Mouse (Mus musculus): ENCODE results near the gene Pus7l. TPM values are rescaled to one million over a fixed set of nuclear protein-coding genes. Genes with fewer than 3 reads are reported as not detected.

Pus7l gene
- polyA plus RNA-seq (2015; fragmentation: Nextera tagmentation; extraction: Ambion mirVana), result 8.9 and 9.7 TPM in 2 replicates

DNA sequence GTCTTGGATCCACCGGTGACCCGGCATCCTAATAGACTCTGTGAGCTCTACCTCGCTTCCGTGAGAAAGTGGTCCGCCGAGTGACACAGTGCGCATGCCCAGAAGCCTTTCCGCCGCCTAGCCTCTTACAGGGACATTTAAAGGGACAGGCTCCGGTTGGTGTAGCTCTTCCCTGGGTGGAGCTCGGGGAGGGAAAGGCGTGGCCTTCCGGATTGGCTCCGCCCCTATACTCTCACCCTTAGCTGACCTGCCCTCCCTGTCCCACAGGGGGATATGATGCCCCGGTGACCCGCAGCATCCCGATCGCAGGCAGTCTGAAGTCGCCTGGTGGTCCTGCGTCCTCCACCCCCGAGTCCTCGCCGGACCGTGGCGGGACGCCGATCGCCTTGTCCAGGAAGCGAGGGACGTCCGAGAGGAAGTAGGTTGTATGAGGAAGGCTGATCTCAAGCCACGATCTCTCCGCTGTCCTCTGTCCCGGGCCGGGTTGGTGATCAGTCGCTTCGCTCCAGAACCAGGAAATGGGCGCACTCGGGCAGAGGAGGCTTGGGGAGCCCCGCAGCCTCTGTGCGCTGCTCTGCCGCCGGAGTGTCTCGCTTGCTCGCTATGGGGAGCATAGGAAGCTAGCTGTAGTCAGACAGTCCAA lies at the start of gene Pus7l, which contains the start of gene Irak4:
Pus7l (minus strand) TSS at position 139 of the 643 bp plus-strand sequence.
Irak4 (plus strand) TSS at position 235 of the 643 bp plus-strand sequence.
- Histone ChIP-seq H3K27me3 (no peaks in the 10 kb centered on the region), H3K4me1 (peaks cover 4% of the 10 kb centered on the region), H3K9ac (peak within 1 kb of the TSS; percentile 63), H3K36me3 (0 out of 2 replicates have a peak, but pooled peaks cover 3% of the 10 kb centered on the region), H3K9me3 (no peaks in the 10 kb centered on the region), H3K4me3 (peak within 1 kb of the TSS; percentile 74), H3K27ac (peak within 1 kb of the TSS; percentile 86), H3K4me2 (peak within 1 kb of the TSS; percentile 79)
- ATAC-seq (ENCODE audit: insufficient number of reproducible peaks, low FRiP score, low TSS enrichment, low read depth), result peak; percentile 97
- WGBS, result under 1% methylated on average over 45 of the region's 45 CpGs

DNA sequence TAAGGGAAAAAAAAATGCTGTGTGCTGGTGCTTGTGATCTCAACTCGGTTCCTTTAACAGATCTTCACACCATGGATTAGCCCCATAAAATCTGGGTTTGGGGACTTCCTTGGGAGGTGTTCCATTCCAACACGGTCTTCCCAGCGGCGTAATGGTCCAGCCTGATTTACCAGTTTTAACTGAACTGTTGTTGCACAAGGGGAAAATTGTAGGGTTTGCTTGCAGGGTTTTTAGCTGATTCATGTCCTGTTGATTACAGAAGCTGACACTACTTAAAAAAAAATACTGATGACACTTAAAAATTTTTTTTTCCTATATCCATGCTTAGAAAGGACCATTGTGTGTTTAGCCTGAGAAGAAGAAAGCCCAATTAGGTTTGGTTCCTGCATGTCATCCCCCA lies 48.0 kb upstream of the Pus7l start:
- Histone ChIP-seq H3K4me3 (no peak overlapping the region), H3K36me3 (no peaks in the 10 kb centered on the region), H3K4me1 (peaks cover 6% of the 10 kb centered on the region; the same call in 1 of the 2 replicates), H3K9me3 (no peaks in the 10 kb centered on the region), H3K27me3 (no peaks in the 10 kb centered on the region), H3K27ac (peak overlapping the region; percentile 67), H3K4me2 (no peak overlapping the region), H3K9ac (no peak overlapping the region)
- WGBS, result 45% methylated on average over 4 of the region's 4 CpGs
- ATAC-seq (ENCODE audit: insufficient number of reproducible peaks, low FRiP score, low TSS enrichment, low read depth), result no peak

DNA sequence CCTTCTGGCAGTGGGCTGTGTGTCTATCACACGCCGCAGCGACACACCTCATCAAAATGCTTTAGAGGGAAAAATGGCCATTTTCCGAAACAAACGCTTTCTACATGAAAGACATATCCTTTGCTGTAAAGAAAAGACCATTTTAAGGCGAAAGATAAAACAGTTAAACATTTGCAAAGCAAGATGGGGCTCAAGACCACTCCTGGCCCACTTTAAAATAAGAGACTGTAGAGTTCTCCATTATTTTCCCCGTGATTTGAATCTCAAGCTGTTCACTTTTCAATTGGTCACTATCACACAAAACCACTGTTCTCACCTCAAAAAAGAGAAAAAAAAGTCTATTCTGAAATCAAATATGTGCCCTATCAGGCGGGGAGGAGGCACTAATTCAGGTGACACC lies 46.7 kb upstream of the Pus7l start:
- WGBS, result 11% methylated on average over 8 of the region's 8 CpGs
- H3K27ac ChIP-seq, result no peak overlapping the region

GRCm38 (mm10) chr15:94589219-94590075 lies 46.1 kb upstream of the Pus7l start, which contains the start of gene Twf1:
Twf1 (minus strand) TSS chr15:94589889.
- Histone ChIP-seq H3K27me3 (no peaks in the 10 kb centered on the region), H3K4me1 (peaks cover 6% of the 10 kb centered on the region; the same call in 1 of the 2 replicates), H3K9me3 (no peaks in the 10 kb centered on the region), H3K36me3 (peaks cover 16% of the 10 kb centered on the region), H3K4me3 (peak within 1 kb of the TSS; percentile 97), H3K4me2 (peak within 1 kb of the TSS; percentile 63), H3K9ac (peak within 1 kb of the TSS; percentile 95), H3K27ac (peak within 1 kb of the TSS; percentile 83)
- WGBS, result under 1% methylated on average over 62 of the region's 70 CpGs
- ATAC-seq (ENCODE audit: insufficient number of reproducible peaks, low FRiP score, low TSS enrichment, low read depth), result peak; percentile 99

More for the DNA sequence above, 46.7 kb upstream of the Pus7l start:
- Histone ChIP-seq H3K4me2 (peak overlapping the region; percentile 44), H3K27me3 (no peaks in the 10 kb centered on the region), H3K4me1 (peaks cover 6% of the 10 kb centered on the region; the same call in 1 of the 2 replicates), H3K9me3 (no peaks in the 10 kb centered on the region), H3K36me3 (peaks cover 10% of the 10 kb centered on the region), H3K9ac (no peak overlapping the region), H3K4me3 (peak overlapping the region; percentile 97)
- no peak for ATAC-seq (ENCODE audit: insufficient number of reproducible peaks, low FRiP score, low TSS enrichment, low read depth)

- no peaks in the 10 kb centered on the region for H3K9me3 ChIP-seq
- H3K4me2 ChIP-seq, result peak overlapping the region; percentile 63
- WGBS, result 58% methylated on average over 9 of the region's 9 CpGs
- peaks cover 30% of the 10 kb centered on the region for H3K36me3 ChIP-seq
- no peak overlapping the region for H3K27ac ChIP-seq
- H3K9ac ChIP-seq, result no peak overlapping the region
- ATAC-seq (ENCODE audit: insufficient number of reproducible peaks, low FRiP score, low TSS enrichment, low read depth), result no peak
- H3K27me3 ChIP-seq, result no peaks in the 10 kb centered on the region
- H3K4me3 ChIP-seq, result peak overlapping the region; percentile 97
- H3K4me1 ChIP-seq, result peaks cover 6% of the 10 kb centered on the region; the same call in 1 of the 2 replicates
These were observed 44.7 kb upstream of the Pus7l start for GRCm38 (mm10) chr15:94587826-94588715.

GRCm38 (mm10) chr15:94584738-94585137 lies 41.4 kb upstream of the Pus7l start:
- no peak overlapping the region for H3K4me2 ChIP-seq
- no peak overlapping the region for H3K9ac ChIP-seq
- H3K4me3 ChIP-seq, result no peak overlapping the region
- no peaks in the 10 kb centered on the region for H3K27me3 ChIP-seq
- peaks cover 59% of the 10 kb centered on the region for H3K36me3 ChIP-seq
- H3K4me1 ChIP-seq, result peaks cover 3% of the 10 kb centered on the region; the same call in 1 of the 2 replicates
- no peaks in the 10 kb centered on the region for H3K9me3 ChIP-seq
- no peak for ATAC-seq (ENCODE audit: insufficient number of reproducible peaks, low FRiP score, low TSS enrichment, low read depth)
- no peak overlapping the region for H3K27ac ChIP-seq
- WGBS, result 87% methylated on average over 4 of the region's 4 CpGs

DNA sequence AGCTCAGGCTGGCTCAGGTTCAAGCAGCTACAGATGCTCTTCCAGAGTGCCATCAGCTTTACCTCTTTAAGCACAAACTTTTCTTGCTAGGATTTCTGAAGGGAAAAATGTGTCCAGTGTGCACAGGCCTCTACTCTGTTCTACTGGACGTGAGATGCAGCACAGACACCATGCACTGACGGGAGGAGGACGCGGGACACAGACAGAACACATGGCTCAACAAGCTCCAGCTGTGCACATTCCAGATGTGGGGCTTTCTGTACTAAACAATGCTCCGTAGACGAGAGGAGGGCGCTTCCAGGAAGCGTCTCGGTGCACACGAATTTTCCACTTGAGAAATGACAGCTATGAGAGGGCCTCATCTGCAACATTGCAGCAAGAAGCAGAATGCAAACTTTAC lies 39.8 kb upstream of the Pus7l start:
- Histone ChIP-seq H3K4me2 (no peak overlapping the region), H3K9me3 (no peaks in the 10 kb centered on the region), H3K9ac (no peak overlapping the region), H3K4me1 (peaks cover 3% of the 10 kb centered on the region; the same call in 1 of the 2 replicates), H3K36me3 (peaks cover 68% of the 10 kb centered on the region), H3K27ac (no peak overlapping the region), H3K27me3 (no peaks in the 10 kb centered on the region), H3K4me3 (no peak overlapping the region)
- WGBS, result 81% methylated on average over 10 of the region's 10 CpGs
- ATAC-seq (ENCODE audit: insufficient number of reproducible peaks, low FRiP score, low TSS enrichment, low read depth), result no peak

DNA sequence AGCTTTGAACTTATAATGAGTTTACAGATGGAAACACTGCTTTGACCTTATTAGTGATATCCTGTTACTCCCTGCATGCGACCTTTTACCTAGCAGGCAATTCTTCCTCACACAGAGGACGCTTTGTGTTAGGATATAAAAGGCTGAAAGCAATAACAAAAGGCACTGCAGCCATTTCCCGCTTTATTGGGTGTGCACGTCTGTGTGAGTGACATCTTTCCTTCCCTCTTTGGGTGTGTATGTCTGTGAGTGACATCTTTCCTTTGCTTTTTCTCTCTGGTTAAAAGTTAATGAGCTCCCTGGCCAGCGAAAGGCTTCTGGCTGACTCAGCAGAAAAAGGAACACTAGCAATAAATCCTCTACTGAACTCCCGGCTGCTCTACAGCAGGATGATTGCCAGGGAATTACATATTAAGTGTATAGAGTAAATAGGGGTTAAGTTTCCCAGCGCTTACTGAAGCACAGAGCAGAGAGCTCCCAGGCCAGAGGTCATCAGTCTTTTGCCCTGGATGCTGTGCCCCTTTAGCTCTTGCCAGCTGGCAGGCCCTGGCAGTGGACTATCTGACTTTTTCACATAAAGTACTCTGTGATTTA lies 38.8 kb upstream of the Pus7l start:
- Histone ChIP-seq H3K27me3 (no peaks in the 10 kb centered on the region), H3K36me3 (peaks cover 70% of the 10 kb centered on the region), H3K9ac (no peak overlapping the region), H3K27ac (no peak overlapping the region), H3K4me3 (no peak overlapping the region), H3K4me2 (no peak overlapping the region), H3K4me1 (no peaks in the 10 kb centered on the region), H3K9me3 (no peaks in the 10 kb centered on the region)
- WGBS, result 45% methylated on average over 7 of the region's 7 CpGs
- ATAC-seq (ENCODE audit: insufficient number of reproducible peaks, low FRiP score, low TSS enrichment, low read depth), result no peak

- WGBS, result 78% methylated on average over 4 of the region's 4 CpGs
- ATAC-seq (ENCODE audit: insufficient number of reproducible peaks, low FRiP score, low TSS enrichment, low read depth), result no peak
- H3K9ac ChIP-seq, result no peak overlapping the region
- H3K4me3 ChIP-seq, result no peak overlapping the region
- H3K27me3 ChIP-seq, result no peaks in the 10 kb centered on the region
- no peak overlapping the region for H3K27ac ChIP-seq
- peaks cover 11% of the 10 kb centered on the region for H3K36me3 ChIP-seq
- no peaks in the 10 kb centered on the region for H3K9me3 ChIP-seq
- H3K4me2 ChIP-seq, result no peak overlapping the region
- no peaks in the 10 kb centered on the region for H3K4me1 ChIP-seq
These were observed 31.4 kb upstream of the Pus7l start for GRCm38 (mm10) chr15:94574566-94575268.

DNA sequence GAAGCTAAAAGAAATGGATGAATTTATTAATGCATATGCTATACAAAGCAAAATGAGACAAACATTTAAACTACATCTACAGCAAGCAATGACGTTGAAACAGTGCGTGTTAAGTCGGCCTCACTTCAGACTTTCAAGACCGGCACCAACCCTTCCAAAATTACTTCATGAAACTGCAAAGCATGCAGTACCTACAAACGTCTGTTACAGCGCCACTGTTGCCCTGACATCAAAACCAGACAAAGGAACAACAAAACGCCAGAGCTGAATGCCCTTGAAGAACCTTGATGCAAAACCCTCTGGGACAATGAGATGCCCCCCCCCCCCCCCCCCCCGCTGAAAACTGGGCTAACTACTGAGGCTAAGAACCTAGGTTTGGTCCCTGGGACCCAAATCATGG lies 29.4 kb upstream of the Pus7l start:
- Histone ChIP-seq H3K4me2 (no peak overlapping the region), H3K36me3 (no peaks in the 10 kb centered on the region), H3K9me3 (no peaks in the 10 kb centered on the region), H3K4me3 (no peak overlapping the region), H3K9ac (no peak overlapping the region), H3K27ac (no peak overlapping the region), H3K27me3 (no peaks in the 10 kb centered on the region), H3K4me1 (no peaks in the 10 kb centered on the region)
- no peak for ATAC-seq (ENCODE audit: insufficient number of reproducible peaks, low FRiP score, low TSS enrichment, low read depth)
- WGBS, result 74% methylated on average over 8 of the region's 8 CpGs
